ENCODE assay signal across 25 mouse cellular contexts in the genomic region with DNA sequence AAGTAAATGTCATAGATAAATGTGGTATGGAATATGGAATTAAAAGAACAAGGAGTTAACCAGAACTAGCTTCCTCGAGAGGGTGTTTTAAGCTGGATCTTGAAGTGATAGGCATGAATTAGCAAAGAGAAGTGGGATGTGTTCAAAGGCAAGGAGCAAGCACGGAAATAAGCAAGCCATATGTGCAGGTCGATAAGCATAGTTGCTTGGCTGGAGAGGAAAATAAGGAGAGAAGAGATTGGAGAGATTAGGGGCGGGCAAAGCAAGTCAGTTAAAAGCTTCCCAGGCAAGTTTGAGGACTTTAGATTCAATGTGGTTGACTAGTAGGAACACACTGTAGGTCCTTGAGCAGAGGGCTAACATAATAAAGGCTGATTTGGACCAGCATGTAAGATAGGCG. TPM values are rescaled to one million over a fixed set of nuclear protein-coding genes. Genes with fewer than 3 reads are reported as not detected.
A peak's percentile ranks its signal among the peaks of the same experiment; 100 is the strongest.
DNase-seq lines count a peak whose midpoint lies in the region; ATAC-seq and TF ChIP-seq lines count a peak whose summit lies in the region.
"Had no signal": no experiment of that assay in that cellular context is flagged by ENCODE, and none has a peak within 500 bp of the region (broad histone marks: within the 10 kb centered on the region; RNA-seq: fewer than 3 reads in every experiment).

No protein-coding gene starts in this region.

- no peak for DNase-seq in liver, embryonic 11.5 days (ENCODE audit: low spot score)
- DNase-seq in 416B (ENCODE audit: low read depth), result peak; percentile 8
- peak; percentile 77 for DNase-seq in MEL (ENCODE audit: low read depth, low spot score)
- DNase-seq in testis, postnatal 10 days (ENCODE audit: low spot score), result no peak
- DNase-seq: adrenal gland, adult 8-10 months; adrenal gland, postnatal 25 days; cerebellum, adult 11-12 months; cerebellum, adult 9-10 months; cerebellum, postnatal 14 days; gastrocnemius, postnatal 25 days; heart, postnatal 10 days; heart, postnatal 36 days had no signal

- WGBS in liver, embryonic 11.5 days, result 59% methylated on average over 5 of the region's 5 CpGs
- 35% methylated on average over 5 of the region's 5 CpGs for WGBS in liver, embryonic 12.5 days (ENCODE audit: insufficient replicate concordance)
- 85% methylated on average over 5 of the region's 5 CpGs for WGBS in forebrain, embryonic 16.5 days

- H3K4me3 ChIP-seq in liver, embryonic 11.5 days (ENCODE audit: low read depth, low read length), result no peak overlapping the region
- H3K4me3 ChIP-seq in liver, embryonic 12.5 days, result no peak overlapping the region
- H3K4me3 ChIP-seq in MEL (ENCODE audit: control insufficient read depth in 1 of 2, insufficient read depth in 1 of 2, low read depth in 2 of 2, low read length in 2 of 2), result no peak overlapping the region
- H3K4me3 ChIP-seq in forebrain, embryonic 16.5 days (replicated peaks; ENCODE audit: low read length), result no peak overlapping the region
- H3K4me3 ChIP-seq: embryonic facial prominence, embryonic 12.5 days; embryonic facial prominence, embryonic 15.5 days; heart, embryonic 12.5 days; heart, embryonic 15.5 days; hindbrain, embryonic 10.5 days; hindbrain, embryonic 13.5 days; intestine, embryonic 15.5 days had no signal

- peaks cover 13% of the 10 kb centered on the region; the same call in 1 of the 2 replicates for H3K27me3 ChIP-seq in liver, embryonic 11.5 days (replicated peaks; ENCODE audit: control insufficient read depth, insufficient read depth, low read length)
- peaks cover 5% of the 10 kb centered on the region for H3K27me3 ChIP-seq in liver, embryonic 12.5 days (replicated peaks)
- H3K27me3 ChIP-seq in MEL (ENCODE audit: control insufficient read depth in 1 of 2, insufficient read depth in 2 of 2, low read length in 2 of 2), result no peaks in the 10 kb centered on the region
- no peaks in the 10 kb centered on the region for H3K27me3 ChIP-seq in forebrain, embryonic 16.5 days (replicated peaks; ENCODE audit: control insufficient read depth, insufficient read depth, low read length)
- H3K27me3 ChIP-seq: intestine, embryonic 15.5 days had no signal

- no peaks in the 10 kb centered on the region for H3K9me3 ChIP-seq in liver, embryonic 11.5 days (ENCODE audit: control insufficient read depth, low read length)
- no peaks in the 10 kb centered on the region for H3K9me3 ChIP-seq in liver, embryonic 12.5 days (replicated peaks)
- H3K9me3 ChIP-seq in MEL (replicated peaks; ENCODE audit: insufficient read depth, low read length), result no peaks in the 10 kb centered on the region
- H3K9me3 ChIP-seq in forebrain, embryonic 16.5 days (ENCODE audit: control insufficient read depth, low read length), result no peaks in the 10 kb centered on the region
- H3K9me3 ChIP-seq: embryonic facial prominence, embryonic 12.5 days; embryonic facial prominence, embryonic 15.5 days; heart, embryonic 12.5 days; heart, embryonic 15.5 days; hindbrain, embryonic 10.5 days; hindbrain, embryonic 13.5 days; intestine, embryonic 15.5 days had no signal

- peak; percentile 86 to 90 for TF ChIP-seq EP300 in MEL (IDR thresholded peaks at IDR 0.05; ENCODE audit: low read depth in 1 of 2, low read length in 2 of 2)

- no peak for TF ChIP-seq RAD21 in MEL (IDR thresholded peaks at IDR 0.05; ENCODE audit: low read depth, low read length)

- TF ChIP-seq CTCF in MEL (IDR thresholded peaks at IDR 0.05 in 2 of 3, conservative IDR thresholded peaks at IDR 0.05 in 1 of 3; ENCODE audit: control insufficient read depth in 1 of 3, insufficient read depth in 1 of 3, low read depth in 2 of 3, low read length in 3 of 3, poor library complexity in 1 of 3, severe bottlenecking in 1 of 3), result no peak

- no peak overlapping the region for H3K4me2 ChIP-seq in liver, embryonic 11.5 days
- H3K4me2 ChIP-seq in liver, embryonic 12.5 days, result no peak overlapping the region
- H3K4me2 ChIP-seq in forebrain, embryonic 16.5 days (ENCODE audit: low read length), result no peak overlapping the region
- H3K4me2 ChIP-seq: embryonic facial prominence, embryonic 12.5 days; embryonic facial prominence, embryonic 15.5 days; heart, embryonic 12.5 days; heart, embryonic 15.5 days; hindbrain, embryonic 13.5 days; intestine, embryonic 15.5 days had no signal

- H3K4me1 ChIP-seq in liver, embryonic 11.5 days (replicated peaks; ENCODE audit: control insufficient read depth, insufficient read depth, low read length), result no peaks in the 10 kb centered on the region
- peaks cover 9% of the 10 kb centered on the region for H3K4me1 ChIP-seq in liver, embryonic 12.5 days
- H3K4me1 ChIP-seq in MEL (ENCODE audit: control insufficient read depth in 1 of 2, insufficient read depth in 2 of 2, low read length in 2 of 2), result peaks cover 3 to 8% of the 10 kb centered on the region in 2 experiments; a peak in 3 of 4 replicates
- no peaks in the 10 kb centered on the region; the same call in 1 of the 2 replicates for H3K4me1 ChIP-seq in forebrain, embryonic 16.5 days (replicated peaks; ENCODE audit: control insufficient read depth, insufficient read depth, low read length)
- H3K4me1 ChIP-seq: embryonic facial prominence, embryonic 12.5 days; embryonic facial prominence, embryonic 15.5 days; heart, embryonic 12.5 days; heart, embryonic 15.5 days; hindbrain, embryonic 10.5 days; hindbrain, embryonic 13.5 days; intestine, embryonic 15.5 days had no signal

- TF ChIP-seq POLR2A in MEL (IDR thresholded peaks at IDR 0.05; ENCODE audit: control insufficient read depth in 1 of 2, insufficient read depth in 1 of 2, low read depth in 1 of 2, low read length in 2 of 2, poor library complexity in 1 of 2), result no peak

- H3K79me2 ChIP-seq in MEL (ENCODE audit: control insufficient read depth, insufficient read depth, low read length, poor library complexity), result no peaks in the 10 kb centered on the region

- ATAC-seq in liver, embryonic 11.5 days (replicated peaks; ENCODE audit: low FRiP score), result 0 out of 2 replicates have a peak, but pooled peaks have one; percentile 41
- ATAC-seq in liver, embryonic 12.5 days, result no peak
- peak; percentile 51 for ATAC-seq in megakaryocyte progenitor cell, adult 5-6 weeks (replicated peaks; ENCODE audit: poor library complexity)
- ATAC-seq in forebrain, embryonic 16.5 days, result no peak
- ATAC-seq: activated CD4-positive, CD25-positive, alpha-beta regulatory T cell, adult 4 months; forebrain, embryonic 14.5 days; hindbrain, embryonic 16.5 days; intestine, embryonic 15.5 days had no signal

- H3K9ac ChIP-seq in liver, embryonic 11.5 days (ENCODE audit: low read depth, low read length), result no peak overlapping the region
- no peak overlapping the region for H3K9ac ChIP-seq in liver, embryonic 12.5 days
- H3K9ac ChIP-seq in MEL (ENCODE audit: control insufficient read depth, low read depth, low read length, poor library complexity, severe bottlenecking), result no peak overlapping the region
- H3K9ac ChIP-seq in forebrain, embryonic 16.5 days (replicated peaks; ENCODE audit: low read depth, low read length), result no peak overlapping the region
- H3K9ac ChIP-seq: embryonic facial prominence, embryonic 12.5 days; embryonic facial prominence, embryonic 15.5 days; heart, embryonic 12.5 days; heart, embryonic 15.5 days; hindbrain, embryonic 13.5 days; intestine, embryonic 15.5 days had no signal

- H3K36me3 ChIP-seq in liver, embryonic 11.5 days (ENCODE audit: control insufficient read depth, insufficient read depth, low read length), result no peaks in the 10 kb centered on the region
- H3K36me3 ChIP-seq in liver, embryonic 12.5 days, result no peaks in the 10 kb centered on the region
- peaks cover 0 to 16% of the 10 kb centered on the region in 2 experiments; a peak in 2 of 4 replicates for H3K36me3 ChIP-seq in MEL (ENCODE audit: control insufficient read depth in 1 of 2, insufficient read depth in 2 of 2, low read length in 2 of 2)
- no peaks in the 10 kb centered on the region for H3K36me3 ChIP-seq in forebrain, embryonic 16.5 days (ENCODE audit: control insufficient read depth, insufficient read depth)
- H3K36me3 ChIP-seq: embryonic facial prominence, embryonic 12.5 days; embryonic facial prominence, embryonic 15.5 days; heart, embryonic 12.5 days; heart, embryonic 15.5 days; hindbrain, embryonic 10.5 days; hindbrain, embryonic 13.5 days; intestine, embryonic 15.5 days had no signal

- H3K27ac ChIP-seq in liver, embryonic 11.5 days (ENCODE audit: low read depth, low read length), result no peak overlapping the region
- no peak overlapping the region for H3K27ac ChIP-seq in liver, embryonic 12.5 days
- H3K27ac ChIP-seq in MEL (ENCODE audit: control insufficient read depth, low read depth, low read length), result no peak overlapping the region
- H3K27ac ChIP-seq in forebrain, embryonic 16.5 days (ENCODE audit: low read length), result no peak overlapping the region
- H3K27ac ChIP-seq: embryonic facial prominence, embryonic 12.5 days; embryonic facial prominence, embryonic 15.5 days; heart, embryonic 15.5 days; hindbrain, embryonic 10.5 days; hindbrain, embryonic 13.5 days; intestine, embryonic 15.5 days had no signal

TF ChIP-seq in MEL, 35 proteins besides CTCF, POLR2A, EP300 and RAD21 (continues in another document):
- no peak for TF ChIP-seq MAX (IDR thresholded peaks at IDR 0.05; ENCODE audit: low read length)
- peak; percentile 80 for TF ChIP-seq RCOR1 (IDR thresholded peaks at IDR 0.05; ENCODE audit: low read depth, low read length)
- TF ChIP-seq ETS1 (IDR thresholded peaks at IDR 0.05; ENCODE audit: low read depth, low read length), result peak; percentile 54; the same call in 1 of the 2 replicates
- peak; percentile 80 for TF ChIP-seq TAL1 (IDR thresholded peaks at IDR 0.05; ENCODE audit: low read length)
- peak; percentile 93 for TF ChIP-seq TCF12 (IDR thresholded peaks at IDR 0.05; ENCODE audit: low read depth, low read length)
- TF ChIP-seq MYC (IDR thresholded peaks at IDR 0.05; ENCODE audit: low read depth, low read length), result 0 out of 2 replicates have a peak, but pooled peaks have one; percentile 35
- TF ChIP-seq GATA1 (IDR thresholded peaks at IDR 0.05; ENCODE audit: low read depth, low read length), result peak; percentile 87
- TF ChIP-seq MYB (IDR thresholded peaks at IDR 0.05; ENCODE audit: low read depth, low read length), result 0 out of 2 replicates have a peak, but pooled peaks have one; percentile 34
- no peak for TF ChIP-seq ZNF384 (IDR thresholded peaks at IDR 0.05; ENCODE audit: low read depth, low read length)
- no peak for TF ChIP-seq CHD2 (IDR thresholded peaks at IDR 0.05; ENCODE audit: low read length)
- no peak for TF ChIP-seq ZKSCAN1 (IDR thresholded peaks at IDR 0.05; ENCODE audit: low read depth, low read length)

RNA-seq across cellular contexts. Expression of gene Prps1, which starts 48.8 kb away (rescaled TPM):
- polyA plus RNA-seq in liver, embryonic 11.5 days (2014; fragmentation: Nextera tagmentation; extraction: Ambion mirVana), result 78.3 and 87.7 TPM in 2 replicates
- polyA plus RNA-seq in liver, embryonic 12.5 days (2016; fragmentation: Nextera tagmentation; extraction: Ambion mirVana), result 57.6 and 61.0 TPM in 2 replicates
- 110 and 113 TPM in 2 replicates for total RNA-seq in MEL (2012; rRNA removed)
- 100 to 1,000 TPM in 1 of 2 experiments, not detected in 1; 172 TPM for polyA plus RNA-seq in MEL (2012; ENCODE audit: insufficient read depth in 1 of 2, insufficient read length in 2 of 2, low read depth in 1 of 2, low replicate concordance in 2 of 2, missing spikeins in 1 of 2)
- 95.7 and 101 TPM in 2 replicates for total RNA-seq in megakaryocyte progenitor cell, adult 5-6 weeks (2015)
- total RNA-seq in megakaryocyte progenitor cell, adult 5-6 weeks (2017), result 76.2 and 93.0 TPM in 2 replicates
- 72.2 and 80.1 TPM in 2 replicates for polyA plus RNA-seq in forebrain, embryonic 16.5 days (2015; fragmentation: Nextera tagmentation; extraction: Ambion mirVana)

Comparison
In these comparisons a context has a peak if more than half of its experiments do, and no peak if none do; other contexts are left out.
1. ATAC-seq: peak in liver, embryonic 11.5 days (single experiment) and megakaryocyte progenitor cell, adult 5-6 weeks (single experiment); none in liver, embryonic 12.5 days (single experiment) and forebrain, embryonic 16.5 days (single experiment).
2. DNase-seq: peak in 416B (single experiment) and MEL (single experiment); none in liver, embryonic 11.5 days (single experiment) and testis, postnatal 10 days (single experiment).